Mouse (Mus musculus) ES-E14 (cell line): ENCODE results near the gene Lsm4. TPM values are rescaled to one million over a fixed set of nuclear protein-coding genes. Genes with fewer than 3 reads are reported as not detected.
A peak's percentile ranks its signal among the peaks of the same experiment; 100 is the strongest.

Source experiments
- DNase-seq: peaks from one replicate; pipeline ENCODE4 v3.0.0-alpha.2; 2013; ENCODE audit warnings: low read depth, low spot score
- H3K27ac ChIP-seq: 2 replicates; pipeline ENCODE4 v1.5.1; 2012; ENCODE audit warnings: low read depth, mild to moderate bottlenecking, low read length, moderate library complexity, mixed read lengths; ENCODE audit not compliant: poor library complexity, insufficient read depth, severe bottlenecking
- H3K36me3 ChIP-seq: 2 replicates; pipeline ENCODE4 v1.6.1; 2012; ENCODE audit warnings: mild to moderate bottlenecking, low read length, moderate library complexity, mixed read lengths; ENCODE audit not compliant: control insufficient read depth, poor library complexity, insufficient read depth, severe bottlenecking
- H3K4me1 ChIP-seq, 2 experiments: fragments of 150-350 bp in 1 of 2; sonication (generic) in 1 of 2; 2 replicates each; pipeline ENCODE4 v1.6.1; 2012; ENCODE audit warnings: low read length in 2 of 2, mild to moderate bottlenecking in 1 of 2, mixed read lengths in 1 of 2; ENCODE audit not compliant: control insufficient read depth in 2 of 2, insufficient read depth in 2 of 2, poor library complexity in 1 of 2
- H3K4me3 ChIP-seq, 2 experiments: fragments of 150-350 bp in 1 of 2; sonication (generic) in 1 of 2; 2 replicates each; pipeline ENCODE4 v1.5.1; 2012; ENCODE audit warnings: low read length in 2 of 2, low read depth in 1 of 2, mild to moderate bottlenecking in 1 of 2, mixed read lengths in 1 of 2; ENCODE audit not compliant: insufficient read depth in 1 of 2, poor library complexity in 1 of 2, severe bottlenecking in 1 of 2
- H3K9ac ChIP-seq: 2 replicates; pipeline ENCODE4 v1.6.1; 2012; ENCODE audit warnings: low read depth, mild to moderate bottlenecking, low read length, mixed read lengths; ENCODE audit not compliant: poor library complexity, insufficient read depth, severe bottlenecking
- H3K9me3 ChIP-seq: fragments of 150-350 bp; sonication (generic); 2 replicates; pipeline ENCODE4 v1.6.1; 2012; ENCODE audit warnings: low read depth, mild to moderate bottlenecking, low read length; ENCODE audit not compliant: control insufficient read depth, insufficient read depth
- CHD2 ChIP-seq: IDR thresholded peaks from 2 replicates; pipeline ENCODE4 v1.6.1; 2014; ENCODE audit warnings: mild to moderate bottlenecking, low read depth, low read length, inconsistent platforms
- HCFC1 ChIP-seq: IDR thresholded peaks from 2 replicates; pipeline ENCODE4 v1.6.1; 2012; ENCODE audit warnings: low read length, inconsistent platforms, borderline replicate concordance; ENCODE audit not compliant: insufficient read depth
- MAFK ChIP-seq: IDR thresholded peaks from 2 replicates; pipeline ENCODE4 v1.6.1; 2014; ENCODE audit warnings: mild to moderate bottlenecking, low read depth, low read length, inconsistent platforms; ENCODE audit not compliant: insufficient read depth
- ZC3H11A ChIP-seq: IDR thresholded peaks from 2 replicates; pipeline ENCODE4 v1.6.1; 2012; ENCODE audit warnings: low read depth, mild to moderate bottlenecking, inconsistent platforms, low read length, borderline replicate concordance
- ZNF384 ChIP-seq: IDR thresholded peaks from 2 replicates; pipeline ENCODE4 v1.6.1; 2012; ENCODE audit warnings: low read depth, low read length, inconsistent platforms
- in situ Hi-C, 2 experiments: fragments of 600-800 bp; cut with MboI; formaldehyde crosslinking; loops; one replicate each; pipeline ENCODE4 v1.15.1; 2025; ENCODE audit warnings: low sequenced_read_pairs in 2 of 2, inconsistent platforms in 1 of 2; ENCODE audit not compliant: unreplicated experiment in 2 of 2
- total RNA-seq: library from RNA; depleted of rRNA; stranded (reverse); fragments of 300-350 nt; gene quantifications from 2 replicates; pipeline ENCODE4 v1.2.3, GENCODE M21; 2012; rRNA removed

Lsm4 gene
- total RNA-seq = 171 and 204 TPM in 2 replicates

- TF ChIP-seq ZNF384 (no peak), CHD2 (peak; percentile 88), ZC3H11A (no peak; the same call in 1 of the 2 replicates), HCFC1 (peak; percentile 14; the same call in 1 of the 2 replicates), MAFK (no peak)
- Histone ChIP-seq H3K4me1 (peaks cover 16 to 34% of the 10 kb centered on the region in 2 experiments), H3K36me3 (peaks cover 16% of the 10 kb centered on the region; the same call in 1 of the 2 replicates), H3K9me3 (no peaks in the 10 kb centered on the region), H3K9ac (peak within 1 kb of the TSS; percentile 99), H3K27ac (peak within 1 kb of the TSS; percentile 99), H3K4me3 (peak within 1 kb of the TSS; percentile 94 to 97)
- DNase-seq = peak; percentile 97
- in situ Hi-C loops = no loop called here
Measured at GRCm38 (mm10) chr8:70673079-70673856, at the start of gene Lsm4. Gene Lsm4, plus strand, starts transcription at chr8:70673248.

DNA sequence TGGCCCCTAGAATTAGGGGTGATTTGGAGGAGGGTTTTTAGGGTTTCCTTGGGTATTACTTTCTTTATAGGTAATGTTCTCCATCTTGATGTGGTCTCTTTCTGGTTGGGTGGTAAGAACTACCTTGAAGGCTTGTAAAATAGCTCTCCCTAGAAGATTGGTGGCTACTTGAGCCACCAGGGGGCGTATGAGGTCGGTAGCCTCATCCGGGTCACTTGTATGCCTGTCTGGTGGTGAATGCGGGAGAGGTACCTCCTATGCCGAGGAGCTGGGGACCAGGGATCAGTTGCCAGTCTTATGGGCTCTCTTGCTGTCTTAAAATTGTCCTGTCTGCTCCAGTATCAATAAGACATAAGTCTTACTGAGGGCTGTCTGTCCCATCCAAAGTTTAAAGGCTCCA is 47.9 kb upstream of the Lsm4 start:
- Histone ChIP-seq H3K9ac (no peak overlapping the region), H3K4me3 (no peak overlapping the region), H3K4me1 (peaks cover 0 to 8% of the 10 kb centered on the region in 2 experiments; a peak in 1 of 4 replicates), H3K27ac (no peak overlapping the region), H3K36me3 (no peaks in the 10 kb centered on the region; the same call in 1 of the 2 replicates), H3K9me3 (no peaks in the 10 kb centered on the region)
- no peak for TF ChIP-seq HCFC1
- no peak for TF ChIP-seq CHD2
- TF ChIP-seq MAFK = no peak
- no peak for TF ChIP-seq ZNF384
- no peak for TF ChIP-seq ZC3H11A
- no peak for DNase-seq
- in situ Hi-C loops = no loop called here

GRCm38 (mm10) chr8:70627041-70627440 is 46.0 kb upstream of the Lsm4 start:
- Histone ChIP-seq H3K9me3 (no peaks in the 10 kb centered on the region), H3K4me1 (peaks cover 0 to 9% of the 10 kb centered on the region in 2 experiments; a peak in 2 of 4 replicates), H3K4me3 (no peak overlapping the region), H3K9ac (no peak overlapping the region), H3K36me3 (no peaks in the 10 kb centered on the region; the same call in 1 of the 2 replicates), H3K27ac (no peak overlapping the region)
- in situ Hi-C loops = no loop called here
- no peak for TF ChIP-seq HCFC1
- TF ChIP-seq MAFK = no peak
- TF ChIP-seq CHD2 = no peak
- TF ChIP-seq ZNF384 = no peak
- TF ChIP-seq ZC3H11A = no peak
- no peak for DNase-seq

DNA sequence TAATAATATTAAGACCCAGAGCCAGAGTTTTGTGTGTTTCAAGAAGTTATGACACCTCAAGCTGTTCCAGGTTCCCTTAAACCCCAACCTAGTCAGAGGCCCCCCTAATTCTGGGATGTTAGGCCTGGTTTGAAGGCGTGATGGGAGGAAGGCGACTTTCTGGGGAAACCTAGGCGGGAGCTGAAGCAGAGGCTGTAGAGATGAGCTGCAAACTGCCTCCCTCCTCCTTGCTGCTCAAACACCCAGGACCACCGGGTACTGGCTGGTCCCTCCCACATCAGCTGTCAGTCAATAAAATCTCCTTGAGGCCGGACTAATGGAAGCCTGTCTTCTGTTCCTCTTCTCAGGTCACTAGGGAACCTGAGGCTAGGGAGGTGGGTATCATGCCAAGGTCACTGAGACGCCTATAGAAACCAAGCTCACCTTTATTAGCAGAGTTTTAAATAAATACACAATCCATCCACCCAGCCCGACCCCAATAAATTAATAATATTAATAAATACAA is 44.0 kb upstream of the Lsm4 start:
- DNase-seq = no peak
- Histone ChIP-seq H3K36me3 (no peaks in the 10 kb centered on the region; the same call in 1 of the 2 replicates), H3K4me1 (peaks cover 0 to 12% of the 10 kb centered on the region in 2 experiments; a peak in 2 of 4 replicates), H3K4me3 (no peak overlapping the region), H3K9me3 (no peaks in the 10 kb centered on the region), H3K9ac (no peak overlapping the region), H3K27ac (no peak overlapping the region)
- TF ChIP-seq MAFK (no peak), ZC3H11A (no peak), ZNF384 (no peak), HCFC1 (no peak), CHD2 (no peak)
- in situ Hi-C loops = no loop called here
